In genomic region chr4:43515764-43516708, GRCm38 (mm10) we compare ENCODE assay signal across 27 mouse cellular contexts. TPM values are rescaled to one million over a fixed set of nuclear protein-coding genes. Genes with fewer than 3 reads are reported as not detected.
A peak's percentile ranks its signal among the peaks of the same experiment; 100 is the strongest.
DNase-seq lines count a peak whose midpoint lies in the region; ATAC-seq lines count a peak whose summit lies in the region.
"Had no signal": no experiment of that assay in that cellular context is flagged by ENCODE, and none has a peak within 500 bp of the region (broad histone marks: within the 10 kb centered on the region; RNA-seq: fewer than 3 reads in every experiment).

No protein-coding gene starts in this region.

- no peak overlapping the region for H3K9ac ChIP-seq in intestine, embryonic 16.5 days (ENCODE audit: low read depth, low read length)
- H3K9ac ChIP-seq: embryonic facial prominence, embryonic 15.5 days; forebrain, embryonic 15.5 days; hindbrain, embryonic 13.5 days; limb, embryonic 13.5 days; liver, embryonic 12.5 days; midbrain, embryonic 15.5 days; neural tube, embryonic 13.5 days had no signal

- H3K4me3 ChIP-seq in intestine, embryonic 16.5 days (ENCODE audit: low read length), result no peak overlapping the region
- H3K4me3 ChIP-seq in hindbrain, embryonic 10.5 days, result no peak overlapping the region
- H3K4me3 ChIP-seq: embryonic facial prominence, embryonic 15.5 days; forebrain, embryonic 15.5 days; hindbrain, embryonic 13.5 days; layer of hippocampus, adult 2 months; limb, embryonic 13.5 days; liver, embryonic 12.5 days; midbrain, embryonic 15.5 days; neural tube, embryonic 13.5 days had no signal

- H3K36me3 ChIP-seq in intestine, embryonic 16.5 days (ENCODE audit: control insufficient read depth, insufficient read depth, low read length), result no peaks in the 10 kb centered on the region
- H3K36me3 ChIP-seq in hindbrain, embryonic 10.5 days, result no peaks in the 10 kb centered on the region
- H3K36me3 ChIP-seq: forebrain, embryonic 15.5 days; hindbrain, embryonic 13.5 days; liver, embryonic 12.5 days; midbrain, embryonic 15.5 days; neural tube, embryonic 13.5 days had no signal

- no peak overlapping the region for H3K4me2 ChIP-seq in intestine, embryonic 16.5 days (ENCODE audit: low read depth, low read length)
- H3K4me2 ChIP-seq: embryonic facial prominence, embryonic 15.5 days; forebrain, embryonic 15.5 days; hindbrain, embryonic 13.5 days; limb, embryonic 13.5 days; liver, embryonic 12.5 days; midbrain, embryonic 15.5 days; neural tube, embryonic 13.5 days had no signal

- ATAC-seq in intestine, embryonic 16.5 days, result peak; percentile 30
- peak; percentile 28; the same call in 1 of the 2 replicates for ATAC-seq in megakaryocyte-erythroid progenitor cell, adult 5-6 weeks (replicated peaks; ENCODE audit: low FRiP score, low TSS enrichment, poor library complexity, severe bottlenecking)
- ATAC-seq: CD4-positive, CD25-positive, alpha-beta regulatory T cell, adult 4 months; forebrain, embryonic 15.5 days; liver, embryonic 12.5 days; midbrain, embryonic 15.5 days had no signal

- intact Hi-C loops in left cerebral cortex, postnatal 14 days (cut with DNase I), result no loop called here

- peak; percentile 51 for DNase-seq in adrenal gland, adult 2 months
- DNase-seq in adrenal gland, postnatal 4 days (ENCODE audit: low spot score in 2 of 2), result no peak
- DNase-seq in 416B (ENCODE audit: low read depth), result peak; percentile 68
- DNase-seq in cerebellum, adult 11-12 months, result no peak
- no peak for DNase-seq in hindbrain, embryonic 10.5 days (ENCODE audit: low spot score)
- no peak for DNase-seq in left cerebral cortex, postnatal 14 days (ENCODE audit: low spot score in 2 of 2)
- DNase-seq: cerebellum, adult 2 months; gastrocnemius, postnatal 25 days; heart, postnatal 14 days; kidney, adult 9 months; kidney, postnatal 25 days; layer of hippocampus, postnatal 36 days; lung, adult 18-20 months; lung, postnatal 10 days had no signal

- H3K27me3 ChIP-seq in intestine, embryonic 16.5 days (replicated peaks; ENCODE audit: control insufficient read depth, insufficient read depth, low read length), result peaks cover 4% of the 10 kb centered on the region; the same call in 1 of the 2 replicates
- peaks cover 38% of the 10 kb centered on the region for H3K27me3 ChIP-seq in hindbrain, embryonic 10.5 days (ENCODE audit: insufficient read depth, poor library complexity, severe bottlenecking)
- H3K27me3 ChIP-seq: midbrain, embryonic 15.5 days had no signal

- no peak overlapping the region for H3K27ac ChIP-seq in intestine, embryonic 16.5 days (ENCODE audit: low read length)
- H3K27ac ChIP-seq in hindbrain, embryonic 10.5 days, result no peak overlapping the region
- H3K27ac ChIP-seq: embryonic facial prominence, embryonic 15.5 days; forebrain, embryonic 15.5 days; hindbrain, embryonic 13.5 days; layer of hippocampus, adult 2 months; limb, embryonic 13.5 days; liver, embryonic 12.5 days; midbrain, embryonic 15.5 days; neural tube, embryonic 13.5 days had no signal

- peaks cover 15% of the 10 kb centered on the region for H3K4me1 ChIP-seq in intestine, embryonic 16.5 days (ENCODE audit: control insufficient read depth, insufficient read depth, low read length)
- H3K4me1 ChIP-seq in hindbrain, embryonic 10.5 days (replicated peaks), result peaks cover 28% of the 10 kb centered on the region

- 59% methylated on average over 11 of the region's 11 CpGs for WGBS in intestine, embryonic 16.5 days
- 74% methylated on average over 11 of the region's 11 CpGs for WGBS in hindbrain, embryonic 10.5 days

- no peaks in the 10 kb centered on the region for H3K9me3 ChIP-seq in intestine, embryonic 16.5 days (ENCODE audit: control insufficient read depth, low read length)
- no peaks in the 10 kb centered on the region for H3K9me3 ChIP-seq in hindbrain, embryonic 10.5 days
- H3K9me3 ChIP-seq: embryonic facial prominence, embryonic 15.5 days; forebrain, embryonic 15.5 days; hindbrain, embryonic 13.5 days; limb, embryonic 13.5 days; liver, embryonic 12.5 days; midbrain, embryonic 15.5 days; neural tube, embryonic 13.5 days had no signal

RNA-seq across cellular contexts. Expression of gene Tpm2, which starts 7.5 kb away (rescaled TPM):
- 100 to 1,000 TPM in 1 of 2 experiments, 10 to 100 TPM in 1; 43.3 to 120 TPM for total RNA-seq in adrenal gland, adult 2 months (2021)
- 21.1 and 34.6 TPM in 2 replicates for polyA plus RNA-seq in adrenal gland, adult 2 months (2012; rRNA removed)
- 100 to 1,000 TPM; 135 to 293 TPM for total RNA-seq in adrenal gland, postnatal 4 days (2021)
- 574 and 599 TPM in 2 replicates for polyA plus RNA-seq in intestine, embryonic 16.5 days (2015; fragmentation: Nextera tagmentation; extraction: Ambion mirVana)
- total RNA-seq in megakaryocyte-erythroid progenitor cell, adult 5-6 weeks (2014; fragmentation: Nextera tagmentation), result not detected in 2 replicates
- total RNA-seq in megakaryocyte-erythroid progenitor cell, adult 5-6 weeks (2017), result 0.09 TPM in 1 of 2 replicates, not detected in the other
- polyA plus RNA-seq in hindbrain, embryonic 10.5 days (2016; fragmentation: Nextera tagmentation; extraction: Ambion mirVana), result 55.9 and 65.7 TPM in 2 replicates
- total RNA-seq in left cerebral cortex, postnatal 14 days (2021), result 1 to 10 TPM; 6.0 to 7.6 TPM
- polyA plus RNA-seq: CD4-positive, CD25-positive, alpha-beta regulatory T cell, adult 4 months had no signal

RNA-seq across cellular contexts. Expression of gene Car9, which starts 9.3 kb away (rescaled TPM):
- total RNA-seq in adrenal gland, adult 2 months (2021), result under 1 TPM; 0.17 to 0.28 TPM
- 0.57 and 1.4 TPM in 2 replicates for polyA plus RNA-seq in adrenal gland, adult 2 months (2012; rRNA removed)
- 1 to 10 TPM; 1.4 to 1.5 TPM for total RNA-seq in adrenal gland, postnatal 4 days (2021)
- polyA plus RNA-seq in intestine, embryonic 16.5 days (2015; fragmentation: Nextera tagmentation; extraction: Ambion mirVana), result 25.0 and 25.2 TPM in 2 replicates
- total RNA-seq in megakaryocyte-erythroid progenitor cell, adult 5-6 weeks (2014; fragmentation: Nextera tagmentation), result 3.6 and 11.8 TPM in 2 replicates
- 2.1 and 3.3 TPM in 2 replicates for total RNA-seq in megakaryocyte-erythroid progenitor cell, adult 5-6 weeks (2017)
- 0.76 and 0.93 TPM in 2 replicates for polyA plus RNA-seq in hindbrain, embryonic 10.5 days (2016; fragmentation: Nextera tagmentation; extraction: Ambion mirVana)
- under 1 TPM; 0.27 to 0.44 TPM for total RNA-seq in left cerebral cortex, postnatal 14 days (2021)
- total RNA-seq: layer of hippocampus, adult 2 months had no signal

RNA-seq across cellular contexts. Expression of gene Arhgef39, which starts 16.5 kb away (rescaled TPM):
- 1 to 10 TPM; 1.0 to 2.1 TPM for total RNA-seq in adrenal gland, adult 2 months (2021)
- polyA plus RNA-seq in adrenal gland, adult 2 months (2012; rRNA removed), result 4.8 and 6.6 TPM in 2 replicates
- 10 to 100 TPM; 11.3 to 15.0 TPM for total RNA-seq in adrenal gland, postnatal 4 days (2021)
- 40.9 and 49.7 TPM in 2 replicates for polyA plus RNA-seq in intestine, embryonic 16.5 days (2015; fragmentation: Nextera tagmentation; extraction: Ambion mirVana)
- 44.3 and 50.3 TPM in 2 replicates for total RNA-seq in megakaryocyte-erythroid progenitor cell, adult 5-6 weeks (2014; fragmentation: Nextera tagmentation)
- 27.2 and 32.7 TPM in 2 replicates for total RNA-seq in megakaryocyte-erythroid progenitor cell, adult 5-6 weeks (2017)
- 47.2 and 50.5 TPM in 2 replicates for polyA plus RNA-seq in hindbrain, embryonic 10.5 days (2016; fragmentation: Nextera tagmentation; extraction: Ambion mirVana)
- total RNA-seq in left cerebral cortex, postnatal 14 days (2021), result 1 to 10 TPM; 1.4 to 2.1 TPM

RNA-seq across cellular contexts. Expression of gene Ccdc107, which starts 23.3 kb away (rescaled TPM):
- 10 to 100 TPM; 54.5 to 69.2 TPM for total RNA-seq in adrenal gland, adult 2 months (2021)
- 376 and 526 TPM in 2 replicates for polyA plus RNA-seq in adrenal gland, adult 2 months (2012; rRNA removed)
- total RNA-seq in adrenal gland, postnatal 4 days (2021), result 10 to 100 TPM; 44.3 TPM
- 96.7 and 102 TPM in 2 replicates for polyA plus RNA-seq in intestine, embryonic 16.5 days (2015; fragmentation: Nextera tagmentation; extraction: Ambion mirVana)
- 28.8 and 47.9 TPM in 2 replicates for total RNA-seq in megakaryocyte-erythroid progenitor cell, adult 5-6 weeks (2014; fragmentation: Nextera tagmentation)
- total RNA-seq in megakaryocyte-erythroid progenitor cell, adult 5-6 weeks (2017), result 44.6 and 46.3 TPM in 2 replicates
- 45.2 and 50.9 TPM in 2 replicates for polyA plus RNA-seq in hindbrain, embryonic 10.5 days (2016; fragmentation: Nextera tagmentation; extraction: Ambion mirVana)
- total RNA-seq in left cerebral cortex, postnatal 14 days (2021), result 10 to 100 TPM; 23.0 to 29.0 TPM

RNA-seq across cellular contexts. Expression of gene Sit1, which starts 32.5 kb away (rescaled TPM):
- total RNA-seq in adrenal gland, adult 2 months (2021), result not detected
- 0.28 and 0.73 TPM in 2 replicates for polyA plus RNA-seq in adrenal gland, adult 2 months (2012; rRNA removed)
- total RNA-seq in adrenal gland, postnatal 4 days (2021), result not detected
- polyA plus RNA-seq in intestine, embryonic 16.5 days (2015; fragmentation: Nextera tagmentation; extraction: Ambion mirVana), result not detected in 2 replicates
- 0.61 TPM in 1 of 2 replicates, not detected in the other for total RNA-seq in megakaryocyte-erythroid progenitor cell, adult 5-6 weeks (2014; fragmentation: Nextera tagmentation)
- total RNA-seq in megakaryocyte-erythroid progenitor cell, adult 5-6 weeks (2017), result not detected in 2 replicates
- not detected in 2 replicates for polyA plus RNA-seq in hindbrain, embryonic 10.5 days (2016; fragmentation: Nextera tagmentation; extraction: Ambion mirVana)
- total RNA-seq in left cerebral cortex, postnatal 14 days (2021), result not detected
- total RNA-seq: gastrocnemius, postnatal 25 days; layer of hippocampus, adult 2 months; layer of hippocampus, postnatal 36 days; left cerebral cortex, postnatal 10 days had no signal
- polyA plus RNA-seq: cerebellum, adult 2 months; embryonic facial prominence, embryonic 15.5 days; forebrain, embryonic 15.5 days; hindbrain, embryonic 13.5 days; limb, embryonic 13.5 days; liver, embryonic 12.5 days; midbrain, embryonic 15.5 days; neural tube, embryonic 13.5 days; stomach, embryonic 16.5 days had no signal

Comparison
In these comparisons a context has a peak if more than half of its experiments do, and no peak if none do; other contexts are left out.
1. DNase-seq: peak in adrenal gland, adult 2 months (single experiment) and 416B (single experiment); none in adrenal gland, postnatal 4 days (0 of 2), cerebellum, adult 11-12 months (single experiment), hindbrain, embryonic 10.5 days (single experiment) and left cerebral cortex, postnatal 14 days (0 of 2).
2. RNA of gene Tpm2, which starts 7.5 kb away (total RNA-seq): 135 to 293 TPM in adrenal gland, postnatal 4 days, 43.3 to 120 TPM in adrenal gland, adult 2 months and 6.0 to 7.6 TPM in left cerebral cortex, postnatal 14 days; 0.09 TPM in megakaryocyte-erythroid progenitor cell, adult 5-6 weeks; every median in the first group is over 4 times any median in the second.